Mouse (Mus musculus) kidney, adult 2 months (tissue): ENCODE measurements around the gene Ap2a2.

Source experiments
- CTCF ChIP-seq: fragments of 200-500 bp; conservative IDR thresholded peaks from 2 replicates; pipeline ENCODE4 v1.5.1; 2011; ENCODE audit warnings: low read depth, mild to moderate bottlenecking, control low read depth, low read length, moderate library complexity, mixed read lengths; ENCODE audit not compliant: insufficient read depth, insufficient read length
- POLR2A ChIP-seq: fragments of 200-500 bp; IDR thresholded peaks from one replicate; pipeline ENCODE4 v1.6.1; 2011; ENCODE audit warnings: low read depth, low read length, control low read depth

DNA sequence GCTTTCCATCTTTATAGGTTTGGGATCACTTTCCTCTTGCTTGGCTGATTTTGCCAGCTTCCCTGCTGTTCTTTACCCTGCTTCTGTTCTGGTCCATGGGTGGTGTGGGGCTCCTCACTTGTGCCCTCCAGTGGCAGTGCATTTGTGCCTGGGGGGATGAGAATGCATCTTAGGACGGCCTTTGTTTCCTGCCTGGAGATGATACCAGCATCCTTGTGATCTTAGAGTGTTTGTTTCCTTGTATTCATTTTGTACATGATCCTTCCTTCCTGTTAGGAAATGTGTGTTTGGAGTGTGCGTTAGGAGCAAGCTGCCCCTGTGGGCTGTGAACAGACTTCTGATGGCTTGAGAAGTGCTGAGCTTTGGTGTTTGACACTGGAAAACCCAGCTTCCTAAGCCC, 62.2 kb downstream of the Ap2a2 start:
- TF ChIP-seq CTCF (peak; percentile 35), POLR2A (no peak)
